Mouse (Mus musculus): ENCODE results near the gene Mrpl2.

Mrpl2 gene

DNA sequence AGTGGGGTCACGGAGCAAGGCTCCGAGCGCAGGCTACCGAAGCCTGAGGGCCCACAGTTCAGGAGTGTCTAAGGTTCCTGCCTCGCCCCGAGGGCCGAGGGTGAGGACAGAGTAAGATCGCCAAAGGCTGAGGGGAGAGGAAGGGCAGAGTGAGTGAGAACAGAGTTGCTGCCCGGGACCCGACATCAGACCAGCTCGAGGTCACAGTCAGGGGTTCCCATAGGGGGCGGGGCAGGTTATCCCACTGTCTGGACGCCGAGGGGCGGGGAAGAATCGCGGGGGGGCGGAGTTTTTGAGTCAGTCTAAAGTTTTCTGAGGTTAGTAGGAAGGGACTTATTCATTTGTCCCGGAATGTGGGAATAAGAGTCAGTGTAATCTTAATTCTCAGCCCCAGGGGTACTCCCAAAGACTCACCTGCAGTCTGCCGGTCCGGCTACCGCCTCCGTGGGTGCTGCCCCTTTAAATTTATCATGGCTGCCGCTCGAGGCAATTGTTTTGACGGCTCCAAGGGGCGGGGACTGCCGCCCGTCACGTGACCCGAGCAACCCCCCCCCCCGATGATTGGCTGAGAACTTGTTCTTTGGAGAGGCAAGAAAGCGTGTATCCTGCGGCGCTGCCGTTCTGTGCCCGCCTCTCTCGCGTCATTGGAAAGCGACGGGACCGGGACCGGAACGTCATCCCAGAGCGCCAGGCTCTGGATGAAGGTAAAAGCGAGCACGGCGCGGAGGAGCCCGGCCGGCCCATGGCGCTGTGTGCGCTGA lies at the start of gene Mrpl2, which contains the start of gene Klc4:
Mrpl2 (plus strand) TSS at position 669 of the 761 bp plus-strand sequence.
Klc4 (minus strand) TSS at position 462 of the 761 bp plus-strand sequence.
- DNase-seq (ENCODE audit: low read depth, low spot score): peak; percentile 97

- no peak for DNase-seq (ENCODE audit: low read depth, low spot score)
Measured at GRCm38 (mm10) chr17:46597956-46598355, 48.1 kb upstream of the Mrpl2 start.

DNA sequence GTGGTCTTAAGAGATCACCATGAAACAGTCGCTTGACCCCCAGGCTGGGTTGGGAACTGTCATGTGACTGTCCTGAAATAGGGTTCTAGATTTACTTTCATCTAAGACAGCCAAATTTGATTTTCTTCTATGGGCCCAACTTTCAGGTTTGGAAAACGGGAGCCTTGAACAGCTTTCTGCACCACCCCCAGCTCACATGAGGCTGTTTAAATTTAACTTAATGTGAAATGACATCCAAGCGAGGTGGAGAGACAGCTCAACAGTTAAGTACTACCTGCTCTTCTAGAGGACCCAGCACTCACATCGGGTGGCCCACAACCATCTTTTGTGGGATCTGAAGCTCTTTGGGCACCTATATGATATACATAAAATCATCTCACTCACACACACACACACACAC lies 47.1 kb upstream of the Mrpl2 start:
- no peak for DNase-seq (ENCODE audit: low read depth, low spot score)

DNA sequence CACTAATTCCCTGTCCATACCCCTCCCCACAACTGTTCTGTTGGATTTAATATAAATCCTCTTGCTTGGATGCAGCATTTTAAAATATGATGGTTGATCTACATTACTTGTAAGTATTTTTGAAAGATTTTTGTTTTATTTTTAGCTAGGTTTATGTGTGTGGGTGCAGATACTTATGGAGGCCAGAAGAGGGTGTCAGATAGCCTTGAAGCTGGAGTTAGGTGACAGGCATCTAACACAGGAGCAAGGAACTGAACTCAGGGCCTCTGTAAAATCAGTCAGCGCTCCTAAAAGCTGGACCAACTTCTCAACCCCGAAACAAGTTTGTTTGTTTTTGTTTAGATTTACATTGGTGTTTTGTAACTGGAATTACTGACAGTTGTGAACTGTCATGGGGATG lies 45.5 kb upstream of the Mrpl2 start:
- no peak for DNase-seq (ENCODE audit: low read depth, low spot score)

- no peak for DNase-seq (ENCODE audit: low read depth, low spot score)
Measured at GRCm38 (mm10) chr17:46602212-46602611, 43.8 kb upstream of the Mrpl2 start.

- no peak for DNase-seq (ENCODE audit: low read depth, low spot score)
Measured at GRCm38 (mm10) chr17:46603229-46603628, 42.8 kb upstream of the Mrpl2 start.

- DNase-seq (ENCODE audit: low read depth, low spot score): no peak
Measured at GRCm38 (mm10) chr17:46605126-46605525, 40.9 kb upstream of the Mrpl2 start.

- DNase-seq (ENCODE audit: low read depth, low spot score): no peak
Measured at GRCm38 (mm10) chr17:46605987-46606386, 40.0 kb upstream of the Mrpl2 start.

DNA sequence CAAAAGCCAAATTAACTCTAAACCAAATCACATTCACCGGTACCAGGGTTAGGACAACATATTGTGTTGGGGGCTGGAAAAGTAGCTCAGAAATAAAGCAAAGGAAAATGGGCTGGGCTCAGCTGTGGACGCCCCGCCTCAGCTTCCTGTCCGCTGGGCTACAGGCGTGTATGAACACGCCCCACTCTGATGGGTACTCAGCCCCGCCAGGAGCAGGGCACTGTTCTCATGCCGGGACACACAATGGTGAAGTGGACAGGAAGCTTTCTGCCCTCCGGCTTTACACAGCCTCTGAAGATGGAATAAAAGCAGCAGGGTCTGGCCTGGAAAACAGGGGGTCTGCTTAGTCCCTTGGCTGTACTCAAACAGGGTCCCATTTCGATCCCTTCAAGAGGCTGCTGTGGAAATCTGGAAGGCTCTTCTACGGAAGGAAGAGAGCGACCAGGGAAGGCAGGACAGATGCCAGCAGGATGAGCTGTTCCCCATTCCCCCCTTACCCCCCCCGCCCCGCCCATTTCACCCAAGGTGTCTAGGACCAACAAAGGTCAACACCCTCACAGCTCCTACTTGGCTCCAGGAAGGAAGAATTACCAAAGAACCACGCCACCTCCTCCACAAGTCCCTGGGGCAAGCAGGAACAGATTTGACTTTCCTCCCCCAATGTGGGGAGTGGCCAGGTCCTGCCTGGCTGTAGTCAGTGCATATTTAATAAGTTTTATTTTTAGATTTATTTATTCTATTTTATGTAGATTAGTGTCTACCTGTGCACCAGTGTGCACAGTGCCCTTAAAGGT lies 36.1 kb upstream of the Mrpl2 start:
- no peak for DNase-seq (ENCODE audit: low read depth, low spot score)

DNA sequence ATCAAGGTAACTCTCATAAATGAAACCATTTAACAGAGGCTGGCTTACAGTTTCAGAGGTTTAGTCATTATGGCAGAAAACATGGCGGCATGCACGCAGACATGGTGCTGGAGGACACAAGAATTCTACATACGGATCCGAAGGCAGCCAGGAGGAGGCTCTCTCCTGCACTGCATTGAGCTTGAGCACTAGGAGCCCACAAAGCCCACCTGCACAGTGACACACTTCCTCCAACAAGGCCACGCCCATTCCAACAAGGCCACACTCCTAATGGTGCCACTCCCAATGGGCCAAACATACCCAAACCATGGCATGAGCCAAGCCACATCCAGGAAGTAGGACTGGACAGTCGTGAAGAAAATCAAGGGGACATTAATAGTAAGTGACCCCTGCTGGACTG lies 34.7 kb upstream of the Mrpl2 start:
- DNase-seq (ENCODE audit: low read depth, low spot score): no peak

- no peak for DNase-seq (ENCODE audit: low read depth, low spot score)
Measured at GRCm38 (mm10) chr17:46612189-46612588, 33.8 kb upstream of the Mrpl2 start.

GRCm38 (mm10) chr17:46612820-46613219 lies 33.2 kb upstream of the Mrpl2 start:
- DNase-seq (ENCODE audit: low read depth, low spot score): no peak

DNA sequence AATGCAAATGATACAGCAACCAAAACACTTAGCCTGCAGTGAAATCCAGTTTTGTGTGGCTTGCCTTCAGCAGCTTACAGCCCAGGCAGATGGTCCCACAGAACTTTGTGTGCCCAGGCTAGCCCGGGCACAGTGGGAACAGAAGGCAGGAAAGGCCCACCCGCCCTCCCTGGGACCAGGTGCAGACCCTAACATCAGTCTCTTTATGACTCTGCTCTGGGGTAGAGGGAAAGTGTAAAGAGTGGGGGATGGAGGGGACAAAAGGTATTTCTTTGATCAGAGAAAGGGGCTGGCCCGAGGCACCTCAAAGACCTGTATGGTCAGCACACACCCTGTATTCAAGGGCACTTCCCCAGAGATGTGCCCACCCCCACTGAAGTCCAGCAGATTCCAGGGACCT lies 32.8 kb upstream of the Mrpl2 start:
- no peak for DNase-seq (ENCODE audit: low read depth, low spot score)

- DNase-seq (ENCODE audit: low read depth, low spot score): no peak
Measured at GRCm38 (mm10) chr17:46617799-46618198, 28.2 kb upstream of the Mrpl2 start.

- DNase-seq (ENCODE audit: low read depth, low spot score): no peak
Measured at GRCm38 (mm10) chr17:46618394-46618768, 27.6 kb upstream of the Mrpl2 start.

GRCm38 (mm10) chr17:46618769-46619682 lies 27.0 kb upstream of the Mrpl2 start:
- no peak for DNase-seq (ENCODE audit: low read depth, low spot score)

DNA sequence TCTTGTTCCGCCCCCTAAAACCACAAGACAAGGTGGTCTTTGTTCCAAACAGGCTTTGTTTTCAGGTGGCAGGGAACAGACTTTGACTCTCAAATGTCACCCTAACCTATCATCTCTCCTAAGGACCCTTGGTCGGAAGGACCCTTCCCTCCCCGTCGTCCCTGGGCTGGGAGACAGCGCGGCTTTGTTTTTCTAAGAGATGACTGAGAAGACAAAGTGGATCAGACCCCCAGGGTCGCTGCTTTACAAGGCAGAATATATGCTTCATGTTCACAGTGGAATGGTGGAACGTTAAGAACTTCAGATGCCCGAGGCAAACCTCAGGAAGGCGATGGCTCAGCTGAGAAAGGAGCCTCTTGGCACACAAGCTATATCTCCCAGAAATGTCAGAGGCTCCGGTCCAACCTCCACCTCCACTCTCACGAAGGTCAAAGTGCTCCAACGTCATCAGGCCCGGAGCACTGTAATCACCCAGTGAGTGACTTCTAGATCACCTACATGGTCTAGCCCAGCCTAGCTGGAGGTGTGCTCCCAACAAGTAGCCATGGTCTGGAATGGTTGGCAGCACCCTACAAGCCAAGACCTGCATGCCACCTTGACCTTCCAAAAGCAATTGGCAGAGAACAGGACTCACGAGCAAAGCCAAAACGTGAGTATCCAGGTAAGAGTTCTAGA lies 26.2 kb upstream of the Mrpl2 start:
- DNase-seq (ENCODE audit: low read depth, low spot score): no peak

DNA sequence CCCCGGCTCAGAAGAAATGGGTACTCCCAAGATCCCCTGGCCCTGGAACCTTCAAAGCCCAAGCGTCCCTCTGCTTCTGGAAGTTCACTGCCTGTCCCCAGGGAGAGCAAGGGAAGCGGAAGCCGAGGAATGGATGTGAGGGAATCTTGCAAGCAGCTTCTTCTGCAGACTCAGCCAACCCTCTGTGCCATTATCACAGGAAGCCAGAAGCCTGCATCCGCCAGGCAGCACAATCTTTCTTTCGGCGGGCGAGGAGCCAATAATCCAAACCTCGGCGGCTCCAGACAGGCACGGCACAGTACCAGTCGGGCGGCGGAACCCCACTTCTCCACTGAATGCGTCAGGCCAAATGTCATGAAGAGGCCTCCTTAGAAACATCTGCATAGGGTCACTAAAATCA lies 24.7 kb upstream of the Mrpl2 start:
- DNase-seq (ENCODE audit: low read depth, low spot score): no peak

GRCm38 (mm10) chr17:46622269-46622668 lies 23.8 kb upstream of the Mrpl2 start:
- no peak for DNase-seq (ENCODE audit: low read depth, low spot score)

- DNase-seq (ENCODE audit: low read depth, low spot score): no peak
Measured at GRCm38 (mm10) chr17:46623819-46624557, 22.0 kb upstream of the Mrpl2 start.

GRCm38 (mm10) chr17:46624598-46624997 lies 21.4 kb upstream of the Mrpl2 start:
- DNase-seq (ENCODE audit: low read depth, low spot score): no peak

Data from brain, embryonic 18.5 days (tissue).